Mouse (Mus musculus) hindbrain, embryonic 16.5 days (tissue): ENCODE data around the gene Pabpn1. TPM values are rescaled to one million over a fixed set of nuclear protein-coding genes. Genes with fewer than 3 reads are reported as not detected.
"Not testable (repeated sequence)": the region's sequence is repeated elsewhere in the genome, so short reads cannot be mapped to it uniquely, and the experiment has no call there.

Experiments used
- ATAC-seq: fragments of 200-750 bp; cut with Nextera tagmentation; 2 replicates; pipeline ENCODE4 v1.8.0; 2017; ENCODE audit warnings: moderate TSS enrichment, moderate library complexity
- H3K27ac ChIP-seq: fragments of 300-500 bp; sonication (generic); 2 replicates; pipeline ENCODE4 v1.5.1; 2014; ENCODE audit warnings: low read depth, mild to moderate bottlenecking, control low read depth, low read length, moderate library complexity
- H3K27me3 ChIP-seq: fragments of 300-500 bp; sonication (generic); replicated peaks from 2 replicates; pipeline ENCODE4 v1.6.1; 2014; ENCODE audit warnings: low read length; ENCODE audit not compliant: control insufficient read depth, insufficient read depth
- H3K36me3 ChIP-seq: fragments of 300-500 bp; sonication (generic); 2 replicates; pipeline ENCODE4 v1.6.1; 2014; ENCODE audit warnings: mild to moderate bottlenecking, low read length, moderate library complexity, mixed read lengths; ENCODE audit not compliant: control insufficient read depth, insufficient read depth
- H3K4me1 ChIP-seq: fragments of 300-500 bp; sonication (generic); 2 replicates; pipeline ENCODE4 v1.6.1; 2014; ENCODE audit warnings: low read depth, low read length; ENCODE audit not compliant: control insufficient read depth, insufficient read depth
- H3K4me2 ChIP-seq: fragments of 300-500 bp; sonication (generic); 2 replicates; pipeline ENCODE4 v1.6.1; 2014; ENCODE audit warnings: mild to moderate bottlenecking, low read length, control low read depth, moderate library complexity
- H3K4me3 ChIP-seq: fragments of 300-500 bp; sonication (generic); 2 replicates; pipeline ENCODE4 v1.5.1; 2014; ENCODE audit warnings: mild to moderate bottlenecking, low read length, control low read depth, moderate library complexity
- H3K9ac ChIP-seq: fragments of 300-500 bp; sonication (generic); 2 replicates; pipeline ENCODE4 v1.6.1; 2014; ENCODE audit warnings: low read depth, mild to moderate bottlenecking, control low read depth, low read length, moderate library complexity
- H3K9me3 ChIP-seq: fragments of 300-500 bp; sonication (generic); 2 replicates; pipeline ENCODE4 v1.6.1; 2014; ENCODE audit warnings: mild to moderate bottlenecking, low read length, moderate library complexity; ENCODE audit not compliant: control insufficient read depth
- WGBS: fragments of 180-500 bp; shearing (Covaris S2); extraction: QIAGEN DNeasy Blood & Tissue Kit; methylation state at CpG from one replicate; pipeline ENCODE4 v1.1.7; 2014; 5-methylcytosine and 5-hydroxymethylcytosine counted together
- polyA plus RNA-seq: library from polyadenylated mRNA; unstranded; fragments of >200 nt; fragmentation: Nextera tagmentation; extraction: Ambion mirVana; gene quantifications from 2 replicates; pipeline ENCODE4 v1.2.1, GENCODE M21; 2015

The Pabpn1 gene
- polyA plus RNA-seq, 1 experiment from 2014 or later = 130 TPM

GRCm38 (mm10) chr14:54939434-54940175, 47.3 kb downstream of the Pabpn1 start:
- no peaks in the 10 kb centered on the region for H3K9me3 ChIP-seq
- 54% methylated on average over 12 of the region's 12 CpGs for WGBS
- H3K9ac ChIP-seq = no peak overlapping the region
- no peaks in the 10 kb centered on the region for H3K36me3 ChIP-seq
- no peak for ATAC-seq
- no peak overlapping the region for H3K4me3 ChIP-seq
- no peak overlapping the region for H3K4me2 ChIP-seq
- no peak overlapping the region for H3K27ac ChIP-seq
- H3K4me1 ChIP-seq = no peaks in the 10 kb centered on the region
- H3K27me3 ChIP-seq = no peaks in the 10 kb centered on the region; the same call in 1 of the 2 replicates

- no peak overlapping the region for H3K27ac ChIP-seq
- H3K27me3 ChIP-seq = no peaks in the 10 kb centered on the region; the same call in 1 of the 2 replicates
- no peaks in the 10 kb centered on the region for H3K9me3 ChIP-seq
- no peaks in the 10 kb centered on the region for H3K36me3 ChIP-seq
- 87% methylated on average over 3 of the region's 3 CpGs for WGBS
- no peaks in the 10 kb centered on the region for H3K4me1 ChIP-seq
- H3K4me2 ChIP-seq = no peak overlapping the region
- no peak for ATAC-seq
- no peak overlapping the region for H3K4me3 ChIP-seq
- no peak overlapping the region for H3K9ac ChIP-seq
Measured at GRCm38 (mm10) chr14:54940176-54940530, 47.9 kb downstream of the Pabpn1 start.

DNA sequence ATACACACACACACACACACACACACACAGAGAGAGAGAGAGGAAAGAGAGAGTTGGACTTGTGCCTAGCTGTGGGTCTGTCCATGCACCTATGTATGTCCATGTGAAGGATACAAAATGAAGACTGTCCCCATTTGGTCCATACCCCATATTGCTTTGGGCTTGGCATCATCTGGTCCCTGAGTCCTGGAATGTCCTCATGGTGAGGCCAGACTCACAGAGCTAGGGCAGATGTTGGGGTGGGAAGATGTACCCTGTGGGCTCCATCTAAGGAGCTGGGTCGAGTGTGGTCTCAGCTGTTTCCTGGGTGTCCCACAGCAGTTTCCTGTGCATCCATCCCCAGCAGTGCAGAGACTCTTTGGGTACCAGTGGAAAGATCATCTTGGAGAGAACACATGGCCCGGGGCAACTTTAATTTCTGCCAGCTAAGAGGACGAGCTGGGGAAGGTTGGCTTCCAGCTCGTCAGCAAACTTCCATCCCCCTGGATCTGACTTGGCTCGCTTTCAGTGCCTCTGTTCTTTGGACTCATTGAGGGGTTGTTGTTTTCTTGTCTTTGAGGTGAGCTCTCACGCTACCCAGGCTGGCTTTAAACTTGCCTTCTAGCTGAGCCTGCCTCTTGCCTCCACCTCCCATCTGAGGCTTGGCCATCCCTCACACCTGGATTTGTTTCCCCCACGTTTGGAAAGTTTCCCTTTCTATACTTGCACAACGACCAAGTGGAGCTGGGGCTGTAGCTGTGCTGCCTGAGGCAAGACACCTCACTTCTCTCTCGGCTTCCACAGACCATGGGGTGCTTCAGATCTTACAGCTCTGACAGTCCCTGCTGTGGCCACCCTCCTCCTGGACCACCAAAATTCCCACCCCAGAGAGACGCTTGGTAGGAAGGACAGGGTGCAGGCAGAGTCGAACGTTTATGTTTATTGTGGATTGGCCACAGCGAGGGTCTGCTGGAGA, 49.0 kb downstream of the Pabpn1 start:
- Histone ChIP-seq H3K4me1 (no peaks in the 10 kb centered on the region), H3K4me3 (no peak overlapping the region), H3K9ac (no peak overlapping the region), H3K4me2 (no peak overlapping the region), H3K9me3 (no peaks in the 10 kb centered on the region), H3K27me3 (no peaks in the 10 kb centered on the region; the same call in 1 of the 2 replicates), H3K27ac (no peak overlapping the region), H3K36me3 (no peaks in the 10 kb centered on the region)
- ATAC-seq = no peak
- 67% methylated on average over 13 of the region's 13 CpGs for WGBS

GRCm38 (mm10) chr14:54942479-54942878, 50.2 kb downstream of the Pabpn1 start:
- Histone ChIP-seq H3K27ac (no peak overlapping the region), H3K4me2 (no peak overlapping the region), H3K9ac (no peak overlapping the region), H3K27me3 (no peaks in the 10 kb centered on the region; the same call in 1 of the 2 replicates), H3K9me3 (no peaks in the 10 kb centered on the region), H3K36me3 (no peaks in the 10 kb centered on the region), H3K4me3 (no peak overlapping the region), H3K4me1 (no peaks in the 10 kb centered on the region)
- no peak for ATAC-seq
- 86% methylated on average over 8 of the region's 8 CpGs for WGBS

- no peak for ATAC-seq
- H3K36me3 ChIP-seq = no peaks in the 10 kb centered on the region
- no peaks in the 10 kb centered on the region; the same call in 1 of the 2 replicates for H3K27me3 ChIP-seq
- H3K9me3 ChIP-seq = no peaks in the 10 kb centered on the region
- WGBS = 96% methylated on average over 7 of the region's 7 CpGs
- no peak overlapping the region for H3K4me3 ChIP-seq
- H3K9ac ChIP-seq = no peak overlapping the region
- H3K27ac ChIP-seq = no peak overlapping the region
- H3K4me1 ChIP-seq = no peaks in the 10 kb centered on the region
- H3K4me2 ChIP-seq = no peak overlapping the region
Measured at GRCm38 (mm10) chr14:54943971-54944370, 51.7 kb downstream of the Pabpn1 start.

DNA sequence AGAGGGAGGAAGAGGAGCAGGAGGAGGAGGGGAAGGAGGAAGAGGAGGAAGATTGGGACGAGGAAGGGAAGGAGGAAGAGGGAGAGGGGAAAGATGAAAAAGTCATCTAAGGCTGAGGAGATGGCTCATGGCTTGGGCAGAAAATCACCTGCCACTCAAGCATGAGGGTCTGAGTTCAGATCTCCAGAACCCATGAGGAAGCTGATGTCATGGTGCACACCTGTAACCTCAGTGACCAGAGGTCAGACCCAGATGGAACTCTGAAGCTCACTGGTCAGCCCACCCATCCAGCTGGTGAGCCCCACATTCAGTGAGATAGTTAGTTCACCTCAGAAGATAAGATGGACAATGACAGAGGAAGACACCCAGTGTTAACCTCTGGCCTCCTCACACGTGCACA, 52.6 kb downstream of the Pabpn1 start:
- no peaks in the 10 kb centered on the region for H3K9me3 ChIP-seq
- no peak overlapping the region for H3K4me3 ChIP-seq
- H3K36me3 ChIP-seq = no peaks in the 10 kb centered on the region
- no peak overlapping the region for H3K4me2 ChIP-seq
- no peak for ATAC-seq
- no peak overlapping the region for H3K27ac ChIP-seq
- H3K4me1 ChIP-seq = no peaks in the 10 kb centered on the region
- no peaks in the 10 kb centered on the region for H3K27me3 ChIP-seq
- no peak overlapping the region for H3K9ac ChIP-seq
- WGBS = 78% methylated on average over 2 of the region's 2 CpGs

GRCm38 (mm10) chr14:54945975-54946704, 53.8 kb downstream of the Pabpn1 start:
- Histone ChIP-seq H3K9me3 (no peaks in the 10 kb centered on the region), H3K27ac (no peak overlapping the region), H3K4me3 (no peak overlapping the region), H3K4me1 (no peaks in the 10 kb centered on the region), H3K36me3 (no peaks in the 10 kb centered on the region), H3K4me2 (no peak overlapping the region), H3K9ac (no peak overlapping the region), H3K27me3 (no peaks in the 10 kb centered on the region)
- no peak for ATAC-seq
- 82% methylated on average over 19 of the region's 19 CpGs for WGBS

DNA sequence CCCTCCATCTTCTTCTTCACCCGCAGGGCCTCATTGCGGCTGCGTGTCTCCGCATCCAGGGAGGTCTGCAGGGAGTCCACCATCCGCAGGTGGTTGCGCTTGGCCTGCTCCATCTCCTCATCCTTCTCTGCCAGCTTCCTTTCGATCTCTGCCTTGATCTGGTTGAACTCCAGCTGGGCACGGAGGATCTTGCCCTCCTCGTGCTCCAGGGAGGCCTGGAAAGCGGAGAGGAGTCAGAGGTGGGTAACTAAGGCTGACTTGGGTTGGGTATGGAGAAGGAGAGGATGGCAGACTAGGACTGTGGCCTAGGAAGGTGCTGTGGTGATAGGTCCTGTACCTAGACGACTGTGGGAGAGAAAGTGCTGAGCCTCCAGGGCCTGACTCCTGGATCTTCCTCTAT, 54.7 kb downstream of the Pabpn1 start:
- H3K4me3 ChIP-seq, H3K36me3 ChIP-seq, H3K9me3 ChIP-seq, H3K9ac ChIP-seq, H3K4me2 ChIP-seq, H3K27ac ChIP-seq, H3K27me3 ChIP-seq, ATAC-seq, H3K4me1 ChIP-seq: not testable (repeated sequence)
- 82% methylated on average over 10 of the region's 11 CpGs for WGBS
